Mouse (Mus musculus) gastrocnemius, postnatal 36 days (tissue): ENCODE measurements at regions not wholly inside any gene's neighbourhood (a gene's known extent, or its start where the extent isn't known, plus 50 kb on each side); places are given as distances from the start of the nearest gene placed in this dataset.
"Not testable (repeated sequence)": the region's sequence is repeated elsewhere in the genome, so short reads cannot be mapped to it uniquely, and the experiment has no call there.

Experiments used
- DNase-seq, 2 experiments: peaks; one replicate each; pipeline ENCODE4 v3.0.0; 2022
- intact Hi-C: fragments of 180-260 bp; cut with DNase I; formaldehyde crosslinking; loops from one replicate; pipeline ENCODE4 v1.15.1; 2025

GRCm38 (mm10) chr1:12025791-12026190 is 611.9 kb downstream of the A830018L16Rik start:
- intact Hi-C loops, result no loop called here
- no peak for DNase-seq

- DNase-seq, result no peak
- intact Hi-C loops, result no loop called here
Observed at GRCm38 (mm10) chr1:12027442-12027841, 613.5 kb downstream of the A830018L16Rik start.

- DNase-seq, result no peak
- intact Hi-C loops, result no loop called here
Observed at GRCm38 (mm10) chr1:12028074-12028473, 614.2 kb downstream of the A830018L16Rik start.

GRCm38 (mm10) chr1:12051931-12052482 is 638.1 kb downstream of the A830018L16Rik start:
- intact Hi-C loops, result no loop called here
- DNase-seq, result no peak

- no peak for DNase-seq
- intact Hi-C loops, result no loop called here
Observed at GRCm38 (mm10) chr1:12055865-12056560, 642.1 kb downstream of the A830018L16Rik start.

GRCm38 (mm10) chr1:12065016-12065513 is 651.2 kb downstream of the A830018L16Rik start:
- intact Hi-C loops, result no loop called here
- DNase-seq, result no peak

- DNase-seq, result no peak
- intact Hi-C loops, result no loop called here
Observed at GRCm38 (mm10) chr1:12092564-12093504, 678.9 kb downstream of the A830018L16Rik start.

GRCm38 (mm10) chr1:12115041-12115828 is 701.3 kb downstream of the A830018L16Rik start:
- no peak for DNase-seq
- intact Hi-C loops, result no loop called here

- intact Hi-C loops, result no loop called here
- DNase-seq, result no peak
Observed at GRCm38 (mm10) chr1:12117083-12117482, 703.2 kb downstream of the A830018L16Rik start.

GRCm38 (mm10) chr1:12120926-12121325 is 707.0 kb downstream of the A830018L16Rik start:
- intact Hi-C loops, result no loop called here
- DNase-seq, result no peak

GRCm38 (mm10) chr1:12126611-12127010 is 712.7 kb downstream of the A830018L16Rik start:
- intact Hi-C loops, DNase-seq: not testable (repeated sequence)

- intact Hi-C loops, result no loop called here
- DNase-seq, result no peak
Observed at GRCm38 (mm10) chr1:12170503-12170902, 756.6 kb downstream of the A830018L16Rik start.

GRCm38 (mm10) chr1:12189646-12190233 is 775.8 kb downstream of the A830018L16Rik start:
- intact Hi-C loops, result no loop called here

GRCm38 (mm10) chr1:12192588-12192987 is 778.7 kb downstream of the A830018L16Rik start:
- intact Hi-C loops, result no loop called here

More at GRCm38 (mm10) chr1:12189646-12190233, 775.8 kb downstream of the A830018L16Rik start:
- DNase-seq, result no peak

GRCm38 (mm10) chr1:12231089-12231488 is 817.2 kb downstream of the A830018L16Rik start:
- DNase-seq, result no peak
- intact Hi-C loops, result no loop called here

More at GRCm38 (mm10) chr1:12192588-12192987, 778.7 kb downstream of the A830018L16Rik start:
- DNase-seq, result no peak

GRCm38 (mm10) chr1:12242090-12242489 is 828.2 kb downstream of the A830018L16Rik start:
- intact Hi-C loops, result no loop called here
- DNase-seq, result no peak

- intact Hi-C loops, result no loop called here
- no peak for DNase-seq
Observed at GRCm38 (mm10) chr1:12282493-12282892, 868.6 kb downstream of the A830018L16Rik start.

- no peak for DNase-seq
- intact Hi-C loops, result no loop called here
Observed at GRCm38 (mm10) chr1:12285551-12285950, 871.6 kb downstream of the A830018L16Rik start.

GRCm38 (mm10) chr1:12286026-12286425 is 872.1 kb downstream of the A830018L16Rik start:
- no peak for DNase-seq
- intact Hi-C loops, result no loop called here

GRCm38 (mm10) chr1:12288521-12288920 is 874.6 kb downstream of the A830018L16Rik start:
- intact Hi-C loops, result no loop called here
- no peak for DNase-seq
